Mouse (Mus musculus) myocyte (in vitro differentiated cells): ENCODE measurements around the gene Dnah14. TPM values are rescaled to one million over a fixed set of nuclear protein-coding genes. Genes with fewer than 3 reads are reported as not detected.

Experiments
- H3K27me3 ChIP-seq: one replicate; pipeline ENCODE4 v1.6.1; 2011; ENCODE audit not compliant: control insufficient read depth, insufficient read depth, insufficient read length
- H3K36me3 ChIP-seq: one replicate; pipeline ENCODE4 v1.6.1; 2011; ENCODE audit not compliant: control insufficient read depth, insufficient read depth
- H3K4me2 ChIP-seq: one replicate; pipeline ENCODE4 v1.6.1; 2011; ENCODE audit warnings: low read depth, control low read depth
- H3K4me3 ChIP-seq: one replicate; pipeline ENCODE4 v1.5.1; 2011; ENCODE audit warnings: mild to moderate bottlenecking, control low read depth, moderate library complexity
- H3K79me2 ChIP-seq: one replicate; pipeline ENCODE4 v1.6.1; 2011; ENCODE audit not compliant: control insufficient read depth, insufficient read depth
- H3ac ChIP-seq: one replicate; pipeline ENCODE4 v1.6.1; 2011; ENCODE audit not compliant: control insufficient read depth, insufficient read length
- CEBPB ChIP-seq: IDR thresholded peaks from 2 replicates; pipeline ENCODE4 v1.6.1; 2011; ENCODE audit warnings: mild to moderate bottlenecking, moderate library complexity; ENCODE audit not compliant: poor library complexity, insufficient read depth, severe bottlenecking
- E2F4 ChIP-seq: IDR thresholded peaks from one replicate; pipeline ENCODE4 v1.6.1; 2011; ENCODE audit warnings: mild to moderate bottlenecking, control low read depth, moderate library complexity; ENCODE audit not compliant: insufficient read depth
- MAX ChIP-seq: IDR thresholded peaks from one replicate; pipeline ENCODE4 v1.6.1; 2011; ENCODE audit warnings: low read depth, mild to moderate bottlenecking, control low read depth
- MYOD1 ChIP-seq, 3 experiments: IDR thresholded peaks; one replicate each; pipeline ENCODE4 v1.6.1; 2011; ENCODE audit warnings: control low read depth in 2 of 3, low read depth in 2 of 3, mild to moderate bottlenecking in 2 of 3, moderate library complexity in 1 of 3; ENCODE audit not compliant: insufficient read length in 2 of 3, control insufficient read depth in 1 of 3
- MYOG ChIP-seq, 3 experiments: IDR thresholded peaks; one replicate each; pipeline ENCODE4 v1.6.1; 2011; ENCODE audit warnings: control low read depth in 2 of 3, low read depth in 2 of 3, mild to moderate bottlenecking in 2 of 3; ENCODE audit not compliant: insufficient read length in 2 of 3, control insufficient read depth in 1 of 3, insufficient read depth in 1 of 3
- POLR2A ChIP-seq: IDR thresholded peaks from one replicate; pipeline ENCODE4 v1.6.1; 2011; ENCODE audit warnings: low read depth, mild to moderate bottlenecking, control low read depth, moderate library complexity; ENCODE audit not compliant: insufficient read length
- POLR2AphosphoS2 ChIP-seq: IDR thresholded peaks from one replicate; pipeline ENCODE4 v1.6.1; 2011; ENCODE audit warnings: low read depth, control low read depth; ENCODE audit not compliant: insufficient read length
- REST ChIP-seq: IDR thresholded peaks from one replicate; pipeline ENCODE4 v1.6.1; 2011; ENCODE audit warnings: mild to moderate bottlenecking, control low read depth, moderate library complexity; ENCODE audit not compliant: insufficient read depth, insufficient read length
- SRF ChIP-seq: IDR thresholded peaks from one replicate; pipeline ENCODE4 v1.6.1; 2011; ENCODE audit warnings: low read depth; ENCODE audit not compliant: control insufficient read depth, insufficient read length
- TCF12 ChIP-seq: IDR thresholded peaks from one replicate; pipeline ENCODE4 v1.6.1; 2011; ENCODE audit warnings: mild to moderate bottlenecking, control low read depth; ENCODE audit not compliant: poor library complexity, insufficient read depth, severe bottlenecking
- TCF3 ChIP-seq: IDR thresholded peaks from one replicate; pipeline ENCODE4 v1.6.1; 2011; ENCODE audit warnings: low read depth, control low read depth; ENCODE audit not compliant: insufficient read length
- USF1 ChIP-seq: IDR thresholded peaks from one replicate; pipeline ENCODE4 v1.6.1; 2011; ENCODE audit warnings: low read depth, mild to moderate bottlenecking, control low read depth, moderate library complexity
- polyA plus RNA-seq: library from polyadenylated mRNA; unstranded; fragments of >200 nt; fragmentation: generic; extraction: Trizol; gene quantifications from one replicate; pipeline ENCODE4 v1.2.1, GENCODE M21; 2012; ENCODE audit warnings: missing spikeins

The Dnah14 gene
- polyA plus RNA-seq, 1 experiment = 0.29 TPM

DNA sequence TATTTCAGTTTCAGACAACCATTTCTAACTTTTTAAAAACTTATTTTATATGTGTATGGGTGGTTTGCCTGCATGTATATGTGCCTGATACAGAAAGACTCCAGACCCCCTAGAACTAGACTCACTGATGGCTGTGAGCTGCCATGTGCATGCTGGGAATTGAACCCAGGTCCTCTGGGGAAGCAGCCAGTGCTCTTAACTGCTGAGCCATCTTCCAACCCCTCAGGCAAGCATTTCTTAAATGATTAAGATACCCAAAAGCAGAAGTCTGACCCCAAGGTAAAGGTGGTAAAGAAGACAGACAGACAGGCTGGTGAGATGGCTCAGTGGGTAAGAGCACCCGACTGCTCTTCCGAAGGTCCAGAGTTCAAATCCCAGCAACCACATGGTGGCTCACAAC is 278.5 kb downstream of the Dnah14 start:
- H3ac ChIP-seq = no peak overlapping the region
- H3K36me3 ChIP-seq = no peaks in the 10 kb centered on the region
- no peak overlapping the region for H3K4me2 ChIP-seq
- H3K4me3 ChIP-seq = no peak overlapping the region
- no peaks in the 10 kb centered on the region for H3K79me2 ChIP-seq
- H3K27me3 ChIP-seq = no peaks in the 10 kb centered on the region
- TF ChIP-seq CEBPB (no peak), MYOG (IDR thresholded peaks at IDR 0.05; ENCODE audit: control insufficient read depth in 1 of 3, insufficient read depth in 1 of 3, insufficient read length in 2 of 3, low read depth in 2 of 3) (no peak), POLR2AphosphoS2 (no peak), USF1 (no peak), TCF12 (no peak), MYOD1 (IDR thresholded peaks at IDR 0.05; ENCODE audit: control insufficient read depth in 1 of 3, insufficient read length in 2 of 3, low read depth in 2 of 3) (no peak), MAX (no peak), SRF (no peak), POLR2A (no peak), REST (no peak)

DNA sequence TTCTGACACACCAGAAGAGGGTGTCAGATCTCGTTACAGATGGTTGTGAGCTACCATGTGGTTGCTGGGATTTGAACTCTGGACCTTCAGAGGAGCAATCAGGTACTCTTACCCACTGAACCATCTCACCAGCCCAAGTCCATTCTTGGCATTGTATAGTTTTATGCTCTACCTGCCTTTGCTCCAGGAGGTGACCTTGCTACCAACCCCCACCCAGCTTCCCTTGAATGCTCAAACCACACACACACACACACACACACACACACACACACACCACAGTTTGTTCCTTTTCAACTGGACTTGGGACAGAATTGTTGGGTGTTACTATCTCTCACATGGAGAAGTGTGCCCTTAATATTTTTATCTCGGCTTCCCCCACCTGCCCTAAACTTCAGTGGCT is 280.0 kb downstream of the Dnah14 start:
- Histone ChIP-seq H3K36me3 (no peaks in the 10 kb centered on the region), H3K4me2 (no peak overlapping the region), H3K4me3 (no peak overlapping the region), H3ac (no peak overlapping the region), H3K27me3 (no peaks in the 10 kb centered on the region), H3K79me2 (no peaks in the 10 kb centered on the region)
- no peak for TF ChIP-seq TCF12
- no peak for TF ChIP-seq MAX

DNA sequence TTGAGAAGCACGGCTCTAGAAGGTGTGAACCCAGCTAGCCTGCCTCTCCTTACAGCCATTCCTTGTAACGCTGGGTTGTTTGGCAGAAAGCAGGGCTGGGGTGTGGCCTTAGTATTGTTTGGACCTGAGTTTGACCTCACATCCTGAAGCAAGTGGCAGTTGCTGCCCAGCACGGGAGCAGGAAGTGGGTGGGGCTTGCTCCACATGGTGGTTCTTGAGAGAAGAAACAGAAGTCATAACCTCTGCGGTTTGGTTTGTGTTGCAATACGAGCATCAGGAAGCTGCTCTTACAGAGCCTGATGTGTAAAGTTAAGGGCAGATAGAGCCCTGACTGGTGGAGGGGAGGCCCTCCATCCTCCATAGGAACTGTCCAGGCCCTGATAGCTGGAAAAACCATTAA is 284.3 kb downstream of the Dnah14 start:
- Histone ChIP-seq H3K4me3 (no peak overlapping the region), H3K79me2 (no peaks in the 10 kb centered on the region), H3ac (no peak overlapping the region), H3K4me2 (peak overlapping the region; percentile 29), H3K27me3 (no peaks in the 10 kb centered on the region), H3K36me3 (no peaks in the 10 kb centered on the region)
- TF ChIP-seq TCF12 (no peak), CEBPB (peak; percentile 92), MYOG (IDR thresholded peaks at IDR 0.05; ENCODE audit: control insufficient read depth in 1 of 3, insufficient read depth in 1 of 3, insufficient read length in 2 of 3, low read depth in 2 of 3) (peak in 1 of 3 experiments; percentile 27), USF1 (no peak), E2F4 (no peak), MYOD1 (IDR thresholded peaks at IDR 0.05; ENCODE audit: control insufficient read depth in 1 of 3, insufficient read length in 2 of 3, low read depth in 2 of 3) (peak in 2 of 3 experiments; percentile 9 to 46), SRF (no peak), TCF3 (no peak), MAX (no peak), REST (no peak), POLR2AphosphoS2 (no peak), POLR2A (no peak)

DNA sequence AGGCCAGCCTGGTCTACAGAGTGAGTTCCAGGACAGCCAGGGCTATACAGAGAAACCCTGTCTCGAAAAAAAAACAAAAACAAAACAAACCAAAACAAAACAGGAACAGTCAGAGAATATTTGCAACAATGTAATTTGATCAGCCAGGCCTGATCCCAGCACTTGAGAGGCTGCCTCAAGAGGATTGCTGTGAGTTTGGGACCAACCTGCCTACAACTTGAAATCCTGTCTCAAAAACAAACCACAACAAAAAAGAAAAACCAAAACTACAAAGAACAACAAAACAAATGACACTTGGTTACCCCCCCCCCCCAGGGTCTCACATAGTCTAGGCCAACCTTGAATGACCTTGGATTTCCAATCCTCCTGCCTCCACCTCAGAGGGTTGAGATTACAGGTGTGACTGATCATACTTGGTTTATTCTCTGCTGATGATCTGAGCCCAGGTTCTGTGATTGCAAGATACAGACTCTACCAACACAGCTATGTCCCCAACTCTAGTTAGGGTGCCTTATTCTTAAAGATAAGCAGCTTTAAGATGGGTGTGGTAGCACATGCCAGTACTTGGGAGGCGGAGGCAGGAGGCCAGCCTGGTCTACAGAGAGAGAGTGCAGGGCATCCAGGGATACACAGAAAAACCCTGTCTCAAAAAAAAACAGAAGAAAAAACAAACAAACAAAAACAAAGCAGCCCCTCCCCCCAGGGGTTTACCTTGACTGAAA is 285.0 kb downstream of the Dnah14 start:
- no peaks in the 10 kb centered on the region for H3K79me2 ChIP-seq
- peak overlapping the region; percentile 29 for H3K4me2 ChIP-seq
- H3ac ChIP-seq = no peak overlapping the region
- no peaks in the 10 kb centered on the region for H3K27me3 ChIP-seq
- no peaks in the 10 kb centered on the region for H3K36me3 ChIP-seq
- no peak for TF ChIP-seq TCF3
- no peak for TF ChIP-seq POLR2AphosphoS2
- TF ChIP-seq MAX = no peak
- TF ChIP-seq CEBPB = no peak
- no peak for TF ChIP-seq TCF12
- no peak for TF ChIP-seq E2F4
- TF ChIP-seq SRF = no peak
- TF ChIP-seq MYOD1 (IDR thresholded peaks at IDR 0.05; ENCODE audit: control insufficient read depth in 1 of 3, insufficient read length in 2 of 3, low read depth in 2 of 3) = no peak
- no peak for TF ChIP-seq MYOG (IDR thresholded peaks at IDR 0.05; ENCODE audit: control insufficient read depth in 1 of 3, insufficient read depth in 1 of 3, insufficient read length in 2 of 3, low read depth in 2 of 3)
- TF ChIP-seq POLR2A = no peak
- no peak for TF ChIP-seq REST
- no peak overlapping the region for H3K4me3 ChIP-seq

DNA sequence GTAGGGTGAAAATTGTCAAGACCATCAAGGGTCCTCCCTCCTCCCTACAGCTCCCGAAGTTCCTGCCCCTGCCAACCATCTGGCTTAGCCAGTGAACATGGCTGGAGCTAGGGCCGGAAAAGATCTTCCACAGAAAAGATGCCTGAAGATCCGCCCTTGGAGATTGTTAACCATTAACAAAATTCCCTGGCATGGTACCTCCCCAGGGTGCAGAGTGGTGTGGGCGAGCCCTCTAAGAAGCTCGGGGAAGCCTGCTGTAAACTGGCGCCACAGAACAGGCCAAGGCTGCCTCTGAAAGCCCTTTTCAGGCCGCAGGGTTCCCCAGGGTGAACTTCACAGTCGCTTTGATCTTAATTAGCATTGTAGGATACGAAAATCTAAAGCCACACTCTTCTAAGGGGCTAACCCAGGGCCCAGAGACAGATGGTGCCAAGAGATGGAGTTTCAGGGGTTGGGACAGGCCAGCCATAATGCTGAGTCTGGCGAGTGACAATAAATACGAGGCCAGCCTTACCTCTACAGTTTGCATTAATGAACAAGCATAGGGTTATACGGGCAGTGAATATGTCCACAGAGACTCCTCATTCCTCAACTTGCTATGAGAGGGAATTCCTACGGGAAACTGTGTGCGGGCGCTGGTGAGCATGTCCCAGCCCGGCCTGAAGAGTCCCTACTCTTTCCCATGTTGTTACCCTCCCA is 286.5 kb downstream of the Dnah14 start:
- no peak overlapping the region for H3K4me3 ChIP-seq
- H3K79me2 ChIP-seq = no peaks in the 10 kb centered on the region
- no peaks in the 10 kb centered on the region for H3K27me3 ChIP-seq
- no peaks in the 10 kb centered on the region for H3K36me3 ChIP-seq
- TF ChIP-seq MYOG (IDR thresholded peaks at IDR 0.05; ENCODE audit: control insufficient read depth in 1 of 3, insufficient read depth in 1 of 3, insufficient read length in 2 of 3, low read depth in 2 of 3) (no peak), USF1 (no peak), E2F4 (no peak), TCF3 (no peak), POLR2AphosphoS2 (no peak), MYOD1 (IDR thresholded peaks at IDR 0.05; ENCODE audit: control insufficient read depth in 1 of 3, insufficient read length in 2 of 3, low read depth in 2 of 3) (no peak), TCF12 (no peak), MAX (no peak), CEBPB (no peak), REST (no peak), SRF (no peak), POLR2A (no peak)
- H3ac ChIP-seq = no peak overlapping the region
- no peak overlapping the region for H3K4me2 ChIP-seq
